Mouse (Mus musculus): ENCODE data around the gene Ccdc88a. TPM values are rescaled to one million over a fixed set of nuclear protein-coding genes. Genes with fewer than 3 reads are reported as not detected.

Ccdc88a gene
- total and polyA plus RNA-seq, 3 experiments: 4.0 to 225 (median 5.9) TPM

- no peak overlapping the region for H3K27ac ChIP-seq (ENCODE audit: control insufficient read depth, low read depth, low read length)
Observed at GRCm38 (mm10) chr11:29344891-29345657, 28.4 kb upstream of the Ccdc88a start.

GRCm38 (mm10) chr11:29345673-29346286 lies 27.7 kb upstream of the Ccdc88a start:
- H3K4me1 ChIP-seq (ENCODE audit: control insufficient read depth in 1 of 2, insufficient read depth in 2 of 2, low read length in 2 of 2): peaks cover 0 to 3% of the 10 kb centered on the region in 2 experiments; a peak in 1 of 4 replicates
- no peak overlapping the region for H3K4me3 ChIP-seq (ENCODE audit: control insufficient read depth in 1 of 2, insufficient read depth in 1 of 2, low read depth in 2 of 2, low read length in 2 of 2)
- TF ChIP-seq MAFK (IDR thresholded peaks at IDR 0.05; ENCODE audit: borderline replicate concordance, low read depth, low read length) (0 out of 2 replicates have a peak, but pooled peaks have one; percentile 43), SMC3 (IDR thresholded peaks at IDR 0.05; ENCODE audit: low read depth, low read length) (no peak)
- H3K9me3 ChIP-seq (replicated peaks; ENCODE audit: insufficient read depth, low read length): no peaks in the 10 kb centered on the region
- H3K27me3 ChIP-seq (ENCODE audit: control insufficient read depth in 1 of 2, insufficient read depth in 2 of 2, low read length in 2 of 2): no peaks in the 10 kb centered on the region
- no peak overlapping the region for H3K27ac ChIP-seq (ENCODE audit: control insufficient read depth, low read depth, low read length)
- DNase-seq (ENCODE audit: low read depth, low spot score): peak; percentile 36
- H3K9ac ChIP-seq (ENCODE audit: control insufficient read depth, low read depth, low read length, poor library complexity, severe bottlenecking): no peak overlapping the region
- H3K36me3 ChIP-seq (ENCODE audit: control insufficient read depth in 1 of 2, insufficient read depth in 2 of 2, low read length in 2 of 2): no peaks in the 10 kb centered on the region
- H3K79me2 ChIP-seq (ENCODE audit: control insufficient read depth, insufficient read depth, low read length, poor library complexity): no peaks in the 10 kb centered on the region

More at GRCm38 (mm10) chr11:29344891-29345657, 28.4 kb upstream of the Ccdc88a start:
- no peaks in the 10 kb centered on the region for H3K79me2 ChIP-seq (ENCODE audit: control insufficient read depth, insufficient read depth, low read length, poor library complexity)
- H3K9ac ChIP-seq (ENCODE audit: control insufficient read depth, low read depth, low read length, poor library complexity, severe bottlenecking): no peak overlapping the region
- TF ChIP-seq CHD2 (IDR thresholded peaks at IDR 0.05; ENCODE audit: low read length): no peak
- TF ChIP-seq MYC (IDR thresholded peaks at IDR 0.05; ENCODE audit: low read depth, low read length): no peak
- TF ChIP-seq RAD21 (IDR thresholded peaks at IDR 0.05; ENCODE audit: low read depth, low read length): no peak
- TF ChIP-seq TBP (IDR thresholded peaks at IDR 0.05; ENCODE audit: low read depth, low read length): no peak
- no peak for TF ChIP-seq GABPA (IDR thresholded peaks at IDR 0.05; ENCODE audit: low read depth, low read length)
- TF ChIP-seq UBTF (IDR thresholded peaks at IDR 0.05; ENCODE audit: borderline replicate concordance, insufficient read depth, low read depth, low read length): no peak
- no peak for TF ChIP-seq MEF2A (IDR thresholded peaks at IDR 0.05; ENCODE audit: extremely low read depth, insufficient replicate concordance, low read depth, low read length, poor library complexity, severe bottlenecking)
- TF ChIP-seq ETS1 (IDR thresholded peaks at IDR 0.05; ENCODE audit: low read depth, low read length): no peak
- no peak for DNase-seq (ENCODE audit: low read depth, low spot score)
- no peaks in the 10 kb centered on the region for H3K9me3 ChIP-seq (replicated peaks; ENCODE audit: insufficient read depth, low read length)
- H3K36me3 ChIP-seq (ENCODE audit: control insufficient read depth in 1 of 2, insufficient read depth in 2 of 2, low read length in 2 of 2): no peaks in the 10 kb centered on the region
- H3K4me1 ChIP-seq (ENCODE audit: control insufficient read depth in 1 of 2, insufficient read depth in 2 of 2, low read length in 2 of 2): peaks cover 0 to 3% of the 10 kb centered on the region in 2 experiments; a peak in 1 of 4 replicates
- H3K4me3 ChIP-seq (ENCODE audit: control insufficient read depth in 1 of 2, insufficient read depth in 1 of 2, low read depth in 2 of 2, low read length in 2 of 2): no peak overlapping the region
- no peaks in the 10 kb centered on the region for H3K27me3 ChIP-seq (ENCODE audit: control insufficient read depth in 1 of 2, insufficient read depth in 2 of 2, low read length in 2 of 2)

GRCm38 (mm10) chr11:29350891-29351290 lies 22.6 kb upstream of the Ccdc88a start:
- Histone ChIP-seq H3K27me3 (ENCODE audit: control insufficient read depth in 1 of 2, insufficient read depth in 2 of 2, low read length in 2 of 2) (peaks cover 0 to 3% of the 10 kb centered on the region in 2 experiments; a peak in 2 of 4 replicates), H3K4me1 (ENCODE audit: control insufficient read depth in 1 of 2, insufficient read depth in 2 of 2, low read length in 2 of 2) (no peaks in the 10 kb centered on the region), H3K79me2 (ENCODE audit: control insufficient read depth, insufficient read depth, low read length, poor library complexity) (no peaks in the 10 kb centered on the region), H3K27ac (ENCODE audit: control insufficient read depth, low read depth, low read length) (no peak overlapping the region), H3K9me3 (replicated peaks; ENCODE audit: insufficient read depth, low read length) (no peaks in the 10 kb centered on the region), H3K36me3 (ENCODE audit: control insufficient read depth in 1 of 2, insufficient read depth in 2 of 2, low read length in 2 of 2) (no peaks in the 10 kb centered on the region), H3K9ac (ENCODE audit: control insufficient read depth, low read depth, low read length, poor library complexity, severe bottlenecking) (no peak overlapping the region), H3K4me3 (ENCODE audit: control insufficient read depth in 1 of 2, insufficient read depth in 1 of 2, low read depth in 2 of 2, low read length in 2 of 2) (no peak overlapping the region)
- TF ChIP-seq GATA1 (IDR thresholded peaks at IDR 0.05; ENCODE audit: low read depth, low read length): no peak
- TF ChIP-seq RAD21 (IDR thresholded peaks at IDR 0.05; ENCODE audit: low read depth, low read length): no peak
- no peak for TF ChIP-seq RCOR1 (IDR thresholded peaks at IDR 0.05; ENCODE audit: low read depth, low read length)
- TF ChIP-seq SIN3A (IDR thresholded peaks at IDR 0.05; ENCODE audit: low read length): no peak
- TF ChIP-seq ETS1 (IDR thresholded peaks at IDR 0.05; ENCODE audit: low read depth, low read length): no peak
- no peak for TF ChIP-seq POLR2AphosphoS2 (IDR thresholded peaks at IDR 0.05; ENCODE audit: low read length)
- no peak for TF ChIP-seq ZMIZ1 (IDR thresholded peaks at IDR 0.05; ENCODE audit: low read depth, low read length)
- no peak for TF ChIP-seq ZNF384 (IDR thresholded peaks at IDR 0.05; ENCODE audit: low read depth, low read length)
- TF ChIP-seq MYB (IDR thresholded peaks at IDR 0.05; ENCODE audit: low read depth, low read length): no peak
- TF ChIP-seq TBP (IDR thresholded peaks at IDR 0.05; ENCODE audit: low read depth, low read length): no peak
- no peak for TF ChIP-seq CHD1 (IDR thresholded peaks at IDR 0.05; ENCODE audit: low read depth, low read length)
- DNase-seq (ENCODE audit: low read depth, low spot score): no peak

Measured in MEL (cell line).